ENCODE assay signal across 9 mouse cellular contexts in genomic region chr11:106723611-106724125, GRCm38 (mm10). TPM values are rescaled to one million over a fixed set of nuclear protein-coding genes. Genes with fewer than 3 reads are reported as not detected.
DNase-seq lines count a peak whose midpoint lies in the region; ATAC-seq lines count a peak whose summit lies in the region.
"Had no signal": no experiment of that assay in that cellular context is flagged by ENCODE, and none has a peak within 500 bp of the region (broad histone marks: within the 10 kb centered on the region; RNA-seq: fewer than 3 reads in every experiment).

No protein-coding gene starts in this region.

- 82% methylated on average over 15 of the region's 15 CpGs for WGBS in forebrain, embryonic 14.5 days
- 83% methylated on average over 15 of the region's 15 CpGs for WGBS in forebrain, embryonic 13.5 days
- 69% methylated on average over 15 of the region's 15 CpGs for WGBS in midbrain, embryonic 15.5 days

- no peaks in the 10 kb centered on the region for H3K4me1 ChIP-seq in forebrain, embryonic 14.5 days (ENCODE audit: control insufficient read depth, insufficient read depth, low read length)
- H3K4me1 ChIP-seq in forebrain, embryonic 13.5 days = peaks cover 8% of the 10 kb centered on the region; the same call in 1 of the 2 replicates
- peaks cover 9% of the 10 kb centered on the region for H3K4me1 ChIP-seq in midbrain, embryonic 15.5 days

- no peak overlapping the region for H3K9ac ChIP-seq in forebrain, embryonic 14.5 days (ENCODE audit: low read length)
- H3K9ac ChIP-seq in forebrain, embryonic 13.5 days = no peak overlapping the region
- H3K9ac ChIP-seq in midbrain, embryonic 15.5 days = no peak overlapping the region
- H3K9ac ChIP-seq: kidney, embryonic 15.5 days had no signal

- H3K27me3 ChIP-seq in forebrain, embryonic 14.5 days (replicated peaks; ENCODE audit: control insufficient read depth, insufficient read depth, low read length) = no peaks in the 10 kb centered on the region
- no peaks in the 10 kb centered on the region for H3K27me3 ChIP-seq in forebrain, embryonic 13.5 days
- H3K27me3 ChIP-seq in midbrain, embryonic 15.5 days (replicated peaks) = no peaks in the 10 kb centered on the region
- H3K27me3 ChIP-seq: kidney, embryonic 15.5 days had no signal

- DNase-seq in forebrain, embryonic 14.5 days (ENCODE audit: low spot score) = peak; percentile 12
- DNase-seq in right cerebral cortex, postnatal 14 days = peak; percentile 27
- no peak for DNase-seq in right cerebral cortex, adult 2 months (ENCODE audit: low spot score in 2 of 2)
- peak; percentile 34 to 43 for DNase-seq in cerebellum, postnatal 14 days
- no peak for DNase-seq in B cell, adult 2 months
- no peak for DNase-seq in gastrocnemius, adult 8-10 months (ENCODE audit: low spot score in 2 of 2)

- no peak overlapping the region for H3K4me2 ChIP-seq in forebrain, embryonic 14.5 days (ENCODE audit: low read length)
- no peak overlapping the region for H3K4me2 ChIP-seq in forebrain, embryonic 13.5 days
- H3K4me2 ChIP-seq in midbrain, embryonic 15.5 days = 0 out of 2 replicates have a peak overlapping the region, but pooled peaks have one; percentile 11
- H3K4me2 ChIP-seq: kidney, embryonic 15.5 days had no signal

- no peaks in the 10 kb centered on the region for H3K9me3 ChIP-seq in forebrain, embryonic 14.5 days (replicated peaks; ENCODE audit: control insufficient read depth, low read length)
- no peaks in the 10 kb centered on the region for H3K9me3 ChIP-seq in forebrain, embryonic 13.5 days (replicated peaks)
- H3K9me3 ChIP-seq in midbrain, embryonic 15.5 days = no peaks in the 10 kb centered on the region
- H3K9me3 ChIP-seq: kidney, embryonic 15.5 days had no signal

- H3K36me3 ChIP-seq in forebrain, embryonic 14.5 days (ENCODE audit: control insufficient read depth, insufficient read depth, low read length) = no peaks in the 10 kb centered on the region
- no peaks in the 10 kb centered on the region for H3K36me3 ChIP-seq in forebrain, embryonic 13.5 days (ENCODE audit: poor library complexity, severe bottlenecking)
- no peaks in the 10 kb centered on the region for H3K36me3 ChIP-seq in midbrain, embryonic 15.5 days (replicated peaks)
- H3K36me3 ChIP-seq: kidney, embryonic 15.5 days had no signal

- ATAC-seq in forebrain, embryonic 14.5 days = no peak
- no peak for ATAC-seq in forebrain, embryonic 13.5 days
- ATAC-seq in midbrain, embryonic 15.5 days (replicated peaks) = no peak

- H3K27ac ChIP-seq in forebrain, embryonic 14.5 days (ENCODE audit: low read depth, low read length) = no peak overlapping the region
- no peak overlapping the region for H3K27ac ChIP-seq in forebrain, embryonic 13.5 days
- H3K27ac ChIP-seq in midbrain, embryonic 15.5 days = no peak overlapping the region
- H3K27ac ChIP-seq: kidney, embryonic 15.5 days had no signal

- H3K4me3 ChIP-seq in forebrain, embryonic 14.5 days (ENCODE audit: low read depth, low read length) = no peak overlapping the region
- no peak overlapping the region for H3K4me3 ChIP-seq in forebrain, embryonic 13.5 days
- H3K4me3 ChIP-seq in midbrain, embryonic 15.5 days = no peak overlapping the region
- H3K4me3 ChIP-seq: kidney, embryonic 15.5 days had no signal

RNA-seq across cellular contexts. Expression of gene Pecam1, which starts 26.8 kb away (rescaled TPM):
- 15.0 and 16.8 TPM in 2 replicates for polyA plus RNA-seq in forebrain, embryonic 14.5 days (2014; fragmentation: Nextera tagmentation; extraction: Ambion mirVana)
- polyA plus RNA-seq in forebrain, embryonic 13.5 days (2015; fragmentation: Nextera tagmentation; extraction: Ambion mirVana) = 12.4 and 13.7 TPM in 2 replicates
- 15.1 and 17.5 TPM in 2 replicates for polyA plus RNA-seq in midbrain, embryonic 15.5 days (2015; fragmentation: Nextera tagmentation; extraction: Ambion mirVana)
- total RNA-seq in gastrocnemius, adult 8-10 months (2022) = 10 to 100 TPM; 25.4 to 30.9 (median 26.7) TPM

RNA-seq across cellular contexts. Expression of gene Milr1, which starts 27.4 kb away (rescaled TPM):
- polyA plus RNA-seq in forebrain, embryonic 14.5 days (2014; fragmentation: Nextera tagmentation; extraction: Ambion mirVana) = 0.61 and 0.78 TPM in 2 replicates
- 0.54 and 1.0 TPM in 2 replicates for polyA plus RNA-seq in forebrain, embryonic 13.5 days (2015; fragmentation: Nextera tagmentation; extraction: Ambion mirVana)
- polyA plus RNA-seq in midbrain, embryonic 15.5 days (2015; fragmentation: Nextera tagmentation; extraction: Ambion mirVana) = 0.79 and 0.88 TPM in 2 replicates
- total RNA-seq in gastrocnemius, adult 8-10 months (2022) = under 1 TPM in 1 of 4 experiments, not detected in 3; 0.40 TPM

RNA-seq across cellular contexts. Expression of gene Polg2, which starts 55.7 kb away (rescaled TPM):
- 9.1 and 10.1 TPM in 2 replicates for polyA plus RNA-seq in forebrain, embryonic 14.5 days (2014; fragmentation: Nextera tagmentation; extraction: Ambion mirVana)
- polyA plus RNA-seq in forebrain, embryonic 13.5 days (2015; fragmentation: Nextera tagmentation; extraction: Ambion mirVana) = 9.6 and 10.0 TPM in 2 replicates
- 9.6 and 10.4 TPM in 2 replicates for polyA plus RNA-seq in midbrain, embryonic 15.5 days (2015; fragmentation: Nextera tagmentation; extraction: Ambion mirVana)
- 1 to 10 TPM; 2.3 to 3.5 (median 3.0) TPM for total RNA-seq in gastrocnemius, adult 8-10 months (2022)

Comparison
In these comparisons a context has a peak if more than half of its experiments do, and no peak if none do; other contexts are left out.
1. DNase-seq: peak in forebrain, embryonic 14.5 days (single experiment), right cerebral cortex, postnatal 14 days (single experiment) and cerebellum, postnatal 14 days (2 of 2); none in right cerebral cortex, adult 2 months (0 of 2), B cell, adult 2 months (0 of 2) and gastrocnemius, adult 8-10 months (0 of 2).